Mouse (Mus musculus): ENCODE results near the gene Scd2. TPM values are rescaled to one million over a fixed set of nuclear protein-coding genes. Genes with fewer than 3 reads are reported as not detected.
A peak's percentile ranks its signal among the peaks of the same experiment; 100 is the strongest.

The Scd2 gene
- polyA plus RNA-seq, 1 experiment: 7.7 TPM

- TF ChIP-seq CTCF (IDR thresholded peaks at IDR 0.05; ENCODE audit: low read depth, low read length) (no peak), POLR2A (IDR thresholded peaks at IDR 0.05; ENCODE audit: borderline replicate concordance, low read depth, low read length) (no peak)
- Histone ChIP-seq H3K4me1 (ENCODE audit: control insufficient read depth, insufficient read depth, low read length) (peaks cover 36% of the 10 kb centered on the region), H3K4me3 (ENCODE audit: insufficient read depth, low read length) (peak overlapping the region; percentile 66), H3K27ac (ENCODE audit: insufficient read depth, low read depth, low read length) (peak overlapping the region; percentile 92)
Measured at GRCm38 (mm10) chr19:44267499-44268002, 25.9 kb upstream of the Scd2 start.

- H3K4me3 ChIP-seq (ENCODE audit: insufficient read depth, low read length): no peak overlapping the region
- H3K27ac ChIP-seq (ENCODE audit: insufficient read depth, low read depth, low read length): no peak overlapping the region
- no peak for TF ChIP-seq CTCF (IDR thresholded peaks at IDR 0.05; ENCODE audit: low read depth, low read length)
- TF ChIP-seq POLR2A (IDR thresholded peaks at IDR 0.05; ENCODE audit: borderline replicate concordance, low read depth, low read length): no peak
- peaks cover 10% of the 10 kb centered on the region for H3K4me1 ChIP-seq (ENCODE audit: control insufficient read depth, insufficient read depth, low read length)
Measured at GRCm38 (mm10) chr19:44273711-44274110, 19.8 kb upstream of the Scd2 start.

GRCm38 (mm10) chr19:44274452-44274851 is 19.0 kb upstream of the Scd2 start:
- Histone ChIP-seq H3K27ac (ENCODE audit: insufficient read depth, low read depth, low read length) (no peak overlapping the region), H3K4me3 (ENCODE audit: insufficient read depth, low read length) (no peak overlapping the region), H3K4me1 (ENCODE audit: control insufficient read depth, insufficient read depth, low read length) (peaks cover 8% of the 10 kb centered on the region)
- TF ChIP-seq POLR2A (IDR thresholded peaks at IDR 0.05; ENCODE audit: borderline replicate concordance, low read depth, low read length) (no peak), CTCF (IDR thresholded peaks at IDR 0.05; ENCODE audit: low read depth, low read length) (no peak)

- TF ChIP-seq CTCF (IDR thresholded peaks at IDR 0.05; ENCODE audit: low read depth, low read length) (no peak), POLR2A (IDR thresholded peaks at IDR 0.05; ENCODE audit: borderline replicate concordance, low read depth, low read length) (no peak)
- Histone ChIP-seq H3K4me3 (ENCODE audit: insufficient read depth, low read length) (no peak overlapping the region), H3K27ac (ENCODE audit: insufficient read depth, low read depth, low read length) (no peak overlapping the region), H3K4me1 (ENCODE audit: control insufficient read depth, insufficient read depth, low read length) (peaks cover 10% of the 10 kb centered on the region)
Measured at GRCm38 (mm10) chr19:44275418-44275817, 18.1 kb upstream of the Scd2 start.

- H3K4me1 ChIP-seq (ENCODE audit: control insufficient read depth, insufficient read depth, low read length): peaks cover 24% of the 10 kb centered on the region
- H3K4me3 ChIP-seq (ENCODE audit: insufficient read depth, low read length): no peak overlapping the region
- no peak overlapping the region for H3K27ac ChIP-seq (ENCODE audit: insufficient read depth, low read depth, low read length)
- TF ChIP-seq CTCF (IDR thresholded peaks at IDR 0.05; ENCODE audit: low read depth, low read length): no peak
- TF ChIP-seq POLR2A (IDR thresholded peaks at IDR 0.05; ENCODE audit: borderline replicate concordance, low read depth, low read length): no peak
Measured at GRCm38 (mm10) chr19:44276861-44277260, 16.6 kb upstream of the Scd2 start.

GRCm38 (mm10) chr19:44277931-44278330 is 15.5 kb upstream of the Scd2 start:
- no peak overlapping the region for H3K4me3 ChIP-seq (ENCODE audit: insufficient read depth, low read length)
- no peak overlapping the region for H3K27ac ChIP-seq (ENCODE audit: insufficient read depth, low read depth, low read length)
- peaks cover 33% of the 10 kb centered on the region for H3K4me1 ChIP-seq (ENCODE audit: control insufficient read depth, insufficient read depth, low read length)
- no peak for TF ChIP-seq CTCF (IDR thresholded peaks at IDR 0.05; ENCODE audit: low read depth, low read length)
- no peak for TF ChIP-seq POLR2A (IDR thresholded peaks at IDR 0.05; ENCODE audit: borderline replicate concordance, low read depth, low read length)

- peak overlapping the region; percentile 80 for H3K27ac ChIP-seq (ENCODE audit: insufficient read depth, low read depth, low read length)
- TF ChIP-seq POLR2A (IDR thresholded peaks at IDR 0.05; ENCODE audit: borderline replicate concordance, low read depth, low read length) (no peak), CTCF (IDR thresholded peaks at IDR 0.05; ENCODE audit: low read depth, low read length) (no peak)
- peaks cover 49% of the 10 kb centered on the region for H3K4me1 ChIP-seq (ENCODE audit: control insufficient read depth, insufficient read depth, low read length)
- 0 out of 2 replicates have a peak overlapping the region, but pooled peaks have one; percentile 3 for H3K4me3 ChIP-seq (ENCODE audit: insufficient read depth, low read length)
Measured at GRCm38 (mm10) chr19:44280755-44281154, 12.7 kb upstream of the Scd2 start.

- Histone ChIP-seq H3K27ac (ENCODE audit: insufficient read depth, low read depth, low read length) (peak overlapping the region; percentile 80), H3K4me1 (ENCODE audit: control insufficient read depth, insufficient read depth, low read length) (peaks cover 53% of the 10 kb centered on the region), H3K4me3 (ENCODE audit: insufficient read depth, low read length) (0 out of 2 replicates have a peak overlapping the region, but pooled peaks have one; percentile 3)
Measured at GRCm38 (mm10) chr19:44281825-44282447, 11.5 kb upstream of the Scd2 start.

GRCm38 (mm10) chr19:44282534-44283156 is 10.8 kb upstream of the Scd2 start:
- TF ChIP-seq CTCF (IDR thresholded peaks at IDR 0.05; ENCODE audit: low read depth, low read length) (no peak), POLR2A (IDR thresholded peaks at IDR 0.05; ENCODE audit: borderline replicate concordance, low read depth, low read length) (no peak)
- H3K4me3 ChIP-seq (ENCODE audit: insufficient read depth, low read length): 0 out of 2 replicates have a peak overlapping the region, but pooled peaks have one; percentile 3
- peak overlapping the region; percentile 68 for H3K27ac ChIP-seq (ENCODE audit: insufficient read depth, low read depth, low read length)
- H3K4me1 ChIP-seq (ENCODE audit: control insufficient read depth, insufficient read depth, low read length): peaks cover 53% of the 10 kb centered on the region
